Mouse (Mus musculus) G1E (cell line): ENCODE results near the gene Jpt2.

Source experiments
- CTCF ChIP-seq: IDR thresholded peaks from 2 replicates; pipeline ENCODE4 v1.5.1; 2012; ENCODE audit warnings: low read depth, low read length, inconsistent platforms, mixed read lengths
- GATA1 ChIP-seq: IDR thresholded peaks from 2 replicates; pipeline ENCODE4 v1.6.1; 2012; ENCODE audit warnings: borderline replicate concordance, low read length, inconsistent platforms, mixed read lengths
- GATA2 ChIP-seq: IDR thresholded peaks from 2 replicates; pipeline ENCODE4 v1.6.1; 2012; ENCODE audit warnings: low read depth, low read length, inconsistent platforms, borderline replicate concordance
- POLR2AphosphoS5 ChIP-seq: IDR thresholded peaks from 2 replicates; pipeline ENCODE4 v1.6.1; 2012; ENCODE audit warnings: low read depth, low read length, inconsistent platforms; ENCODE audit not compliant: insufficient replicate concordance
- TAL1 ChIP-seq: conservative IDR thresholded peaks from 2 replicates; pipeline ENCODE4 v1.6.1; 2012; ENCODE audit warnings: low read depth, low read length, inconsistent platforms, mixed read lengths

- TF ChIP-seq TAL1 (no peak), CTCF (no peak), GATA2 (no peak), POLR2AphosphoS5 (no peak), GATA1 (no peak)
Observed at GRCm38 (mm10) chr17:24960135-24960851, at the start of gene Jpt2.
